Mouse (Mus musculus) intestine, postnatal 0 days (tissue): Measurements from ENCODE around the gene Adam1a. TPM values are rescaled to one million over a fixed set of nuclear protein-coding genes. Genes with fewer than 3 reads are reported as not detected.
"Not testable (repeated sequence)": the region's sequence is repeated elsewhere in the genome, so short reads cannot be mapped to it uniquely, and the experiment has no call there.

Experiments used
- ATAC-seq: fragments of 200-750 bp; cut with Nextera tagmentation; 2 replicates; pipeline ENCODE4 v1.8.0; 2017; ENCODE audit warnings: mild to moderate bottlenecking, moderate TSS enrichment, moderate library complexity
- H3K27ac ChIP-seq: fragments of 300-500 bp; sonication (generic); 2 replicates; pipeline ENCODE4 v1.5.1; 2014; ENCODE audit warnings: mild to moderate bottlenecking, low read depth, low read length, moderate library complexity
- H3K27me3 ChIP-seq: fragments of 300-500 bp; sonication (generic); replicated peaks from 2 replicates; pipeline ENCODE4 v1.6.1; 2014; ENCODE audit warnings: low read length, mixed read lengths; ENCODE audit not compliant: control insufficient read depth, insufficient read depth
- H3K36me3 ChIP-seq: fragments of 300-500 bp; sonication (generic); 2 replicates; pipeline ENCODE4 v1.6.1; 2014; ENCODE audit warnings: mild to moderate bottlenecking, moderate library complexity; ENCODE audit not compliant: control insufficient read depth, insufficient read depth
- H3K4me1 ChIP-seq: fragments of 300-500 bp; sonication (generic); replicated peaks from 2 replicates; pipeline ENCODE4 v1.6.1; 2014; ENCODE audit warnings: antibody characterized with exemption, low read length, mixed read lengths; ENCODE audit not compliant: control insufficient read depth, insufficient read depth
- H3K4me2 ChIP-seq: fragments of 300-500 bp; sonication (generic); replicated peaks from 2 replicates; pipeline ENCODE4 v1.6.1; 2014; ENCODE audit warnings: low read depth, mild to moderate bottlenecking, moderate library complexity
- H3K4me3 ChIP-seq: fragments of 300-500 bp; sonication (generic); 2 replicates; pipeline ENCODE4 v1.5.1; 2014; ENCODE audit warnings: low read depth, low read length
- H3K9ac ChIP-seq: fragments of 300-500 bp; sonication (generic); 2 replicates; pipeline ENCODE4 v1.6.1; 2014; ENCODE audit warnings: mild to moderate bottlenecking, low read depth, low read length
- H3K9me3 ChIP-seq: fragments of 300-500 bp; sonication (generic); 2 replicates; pipeline ENCODE4 v1.6.1; 2016; ENCODE audit warnings: mixed run types; ENCODE audit not compliant: control insufficient read depth
- CTCF ChIP-seq: sonication (generic); IDR thresholded peaks from 2 replicates; pipeline ENCODE4 v1.5.1; 2016; ENCODE audit warnings: low read depth, mild to moderate bottlenecking, control low read depth, antibody characterized with exemption, moderate library complexity
- WGBS: fragments of 180-500 bp; shearing (Covaris S2); extraction: QIAGEN DNeasy Blood & Tissue Kit; methylation state at CpG from one replicate; pipeline ENCODE4 v1.1.7; 2014; 5-methylcytosine and 5-hydroxymethylcytosine counted together
- polyA plus RNA-seq: library from polyadenylated mRNA; unstranded; fragments of >200 nt; fragmentation: Nextera tagmentation; extraction: Ambion mirVana; gene quantifications from 2 replicates; pipeline ENCODE4 v1.2.1, GENCODE M21; 2015

Gene Adam1a
- polyA plus RNA-seq, 1 experiment from 2014 or later, result 0.39 TPM

GRCm38 (mm10) chr5:121518983-121519382, 26.3 kb downstream of the Adam1a start:
- Histone ChIP-seq H3K27ac (no peak overlapping the region), H3K9me3 (no peaks in the 10 kb centered on the region), H3K4me3 (no peak overlapping the region), H3K27me3 (no peaks in the 10 kb centered on the region), H3K4me1 (no peaks in the 10 kb centered on the region), H3K9ac (no peak overlapping the region), H3K4me2 (no peak overlapping the region), H3K36me3 (peaks cover 26% of the 10 kb centered on the region)
- no peak for ATAC-seq
- 89% methylated on average over 9 of the region's 9 CpGs for WGBS
- no peak for TF ChIP-seq CTCF

DNA sequence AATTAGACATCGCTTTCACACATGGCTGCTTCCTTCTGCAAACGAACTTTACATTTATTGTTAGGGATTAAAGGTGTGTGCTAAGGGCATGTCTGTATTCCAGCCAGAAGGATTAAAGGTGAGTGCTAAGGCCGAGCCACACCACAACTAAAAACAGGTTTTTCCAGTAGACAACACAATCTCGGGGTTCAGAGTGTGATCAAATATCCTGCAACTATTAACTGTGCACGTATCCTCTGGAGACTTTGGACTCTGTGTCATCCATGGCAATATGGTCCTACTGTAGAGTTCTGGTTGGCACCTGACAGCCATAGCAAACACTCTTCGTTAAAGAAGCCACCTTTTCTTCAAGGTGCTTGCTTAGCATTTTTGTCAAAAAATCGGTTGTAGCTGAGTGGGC, 35.3 kb downstream of the Adam1a start:
- no peak overlapping the region for H3K4me3 ChIP-seq
- no peaks in the 10 kb centered on the region for H3K9me3 ChIP-seq
- WGBS, result 46% methylated on average over 7 of the region's 7 CpGs
- no peaks in the 10 kb centered on the region for H3K36me3 ChIP-seq
- H3K4me1 ChIP-seq, result no peaks in the 10 kb centered on the region
- no peaks in the 10 kb centered on the region for H3K27me3 ChIP-seq
- H3K9ac ChIP-seq, result no peak overlapping the region
- no peak overlapping the region for H3K4me2 ChIP-seq
- no peak for TF ChIP-seq CTCF
- ATAC-seq, result peak; percentile 92
- no peak overlapping the region for H3K27ac ChIP-seq

- H3K4me1 ChIP-seq, result no peaks in the 10 kb centered on the region
- H3K36me3 ChIP-seq, result no peaks in the 10 kb centered on the region
- no peak overlapping the region for H3K4me2 ChIP-seq
- no peak overlapping the region for H3K4me3 ChIP-seq
- no peak for ATAC-seq
- H3K9ac ChIP-seq, result no peak overlapping the region
- 64% methylated on average over 1 of the region's 1 CpGs for WGBS
- TF ChIP-seq CTCF, result no peak
- H3K9me3 ChIP-seq, result no peaks in the 10 kb centered on the region
- H3K27ac ChIP-seq, result no peak overlapping the region
- H3K27me3 ChIP-seq, result no peaks in the 10 kb centered on the region
These were observed 38.4 kb downstream of the Adam1a start for GRCm38 (mm10) chr5:121506846-121507245.

GRCm38 (mm10) chr5:121503231-121503630, 42.1 kb downstream of the Adam1a start, which contains the start of gene Adam1b:
Adam1b (minus strand) TSS chr5:121503435.
- TF ChIP-seq CTCF, result no peak
- Histone ChIP-seq H3K4me3 (no peak within 1 kb of the TSS), H3K36me3 (no peaks in the 10 kb centered on the region), H3K4me2 (no peak within 1 kb of the TSS), H3K9ac (no peak within 1 kb of the TSS), H3K27ac (no peak within 1 kb of the TSS), H3K9me3 (no peaks in the 10 kb centered on the region), H3K4me1 (no peaks in the 10 kb centered on the region), H3K27me3 (no peaks in the 10 kb centered on the region)
- ATAC-seq, result no peak
- WGBS, result 80% methylated on average over 3 of the region's 3 CpGs

DNA sequence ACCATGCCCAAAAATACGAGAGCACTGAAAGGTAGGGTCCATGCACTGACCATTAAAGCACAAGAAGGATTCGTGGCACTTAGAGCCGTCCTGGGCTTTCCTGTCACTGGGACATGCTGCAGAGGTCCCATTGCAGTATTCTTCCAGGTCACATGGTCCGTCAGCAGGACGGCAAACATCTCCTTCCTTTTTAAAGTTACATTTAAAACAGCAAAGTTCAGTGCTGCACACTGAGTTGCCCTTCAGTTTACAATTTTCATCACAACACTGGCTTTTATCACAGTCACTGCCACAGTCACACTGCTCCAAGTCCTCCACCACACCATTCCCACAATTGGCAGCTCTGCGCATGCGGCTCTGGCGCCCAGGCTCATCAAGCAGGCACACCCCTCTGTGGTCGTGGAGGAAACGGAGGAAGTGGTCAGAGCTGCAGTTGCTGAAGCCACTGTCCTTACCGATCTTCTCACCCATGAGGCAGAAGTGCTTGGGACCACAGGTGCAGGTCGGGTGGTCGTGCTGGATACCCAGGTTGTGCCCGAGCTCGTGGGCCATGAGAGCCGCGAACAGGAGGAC, 43.8 kb downstream of the Adam1a start:
- not testable (repeated sequence) for H3K4me1 ChIP-seq, H3K4me3 ChIP-seq, H3K27me3 ChIP-seq, H3K9me3 ChIP-seq, H3K9ac ChIP-seq, H3K27ac ChIP-seq, ATAC-seq, H3K4me2 ChIP-seq, H3K36me3 ChIP-seq
- WGBS, result 75% methylated on average over 11 of the region's 17 CpGs

- Histone ChIP-seq H3K4me1 (no peaks in the 10 kb centered on the region), H3K4me2 (no peak overlapping the region), H3K27ac (no peak overlapping the region), H3K36me3 (no peaks in the 10 kb centered on the region), H3K27me3 (no peaks in the 10 kb centered on the region), H3K4me3 (no peak overlapping the region), H3K9me3 (no peaks in the 10 kb centered on the region), H3K9ac (no peak overlapping the region)
- ATAC-seq, result no peak
- no peak for TF ChIP-seq CTCF
- 49% methylated on average over 7 of the region's 7 CpGs for WGBS
These were observed 44.6 kb downstream of the Adam1a start for GRCm38 (mm10) chr5:121500719-121501118.

- Histone ChIP-seq H3K9me3 (no peaks in the 10 kb centered on the region), H3K36me3 (no peaks in the 10 kb centered on the region), H3K27me3 (no peaks in the 10 kb centered on the region), H3K4me3 (no peak overlapping the region), H3K4me1 (no peaks in the 10 kb centered on the region), H3K4me2 (no peak overlapping the region), H3K27ac (no peak overlapping the region), H3K9ac (no peak overlapping the region)
- no peak for TF ChIP-seq CTCF
- no peak for ATAC-seq
- 74% methylated on average over 8 of the region's 8 CpGs for WGBS
These were observed 52.0 kb downstream of the Adam1a start for GRCm38 (mm10) chr5:121493305-121493704.
